Mouse (Mus musculus): Measurements from ENCODE around the gene Slc38a3.

- TF ChIP-seq POLR2A (IDR thresholded peaks at IDR 0.05; ENCODE audit: borderline replicate concordance, insufficient read depth, low read length) (peak; percentile 63; the same call in 1 of the 2 replicates), CTCF (IDR thresholded peaks at IDR 0.05; ENCODE audit: borderline replicate concordance, insufficient read depth, low read depth, low read length) (no peak)
Measured at GRCm38 (mm10) chr9:107635279-107636028, 33.9 kb downstream of the Slc38a3 start, which contains the start of gene Gnai2.

Data from cerebellum, adult 2 months (tissue).